Comparison of ENCODE assay signal across 8 mouse cellular contexts in the genomic region with DNA sequence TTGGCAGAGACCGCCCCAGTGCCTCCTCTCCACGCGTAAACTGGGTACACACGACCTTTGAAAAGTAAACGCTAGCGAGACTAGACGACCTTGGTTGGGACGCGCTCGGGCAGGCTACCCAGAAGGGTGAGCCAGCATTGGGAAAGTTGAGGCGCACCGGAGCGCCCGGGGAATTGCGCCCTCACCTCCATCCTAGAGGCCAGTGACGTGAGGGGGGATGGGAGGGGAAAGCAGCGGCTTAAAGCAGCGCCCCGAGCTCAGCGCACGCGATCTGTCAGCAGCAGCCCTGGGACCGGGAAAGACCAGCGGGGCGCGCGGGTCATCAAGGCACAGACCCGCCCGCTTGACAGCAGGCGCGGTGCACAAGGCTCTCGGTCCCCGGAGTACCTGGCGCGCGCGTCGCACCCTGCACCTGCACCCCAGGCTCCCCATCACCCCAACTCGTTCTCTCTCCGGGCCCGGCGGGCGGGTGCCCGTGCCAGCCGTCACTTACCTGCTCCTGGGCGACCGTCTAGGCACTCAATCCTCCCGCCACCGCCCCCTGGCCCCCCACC. TPM values are rescaled to one million over a fixed set of nuclear protein-coding genes. Genes with fewer than 3 reads are reported as not detected.
DNase-seq lines count a peak whose midpoint lies in the region; ATAC-seq and TF ChIP-seq lines count a peak whose summit lies in the region.

No protein-coding gene starts in this region.

- no peaks in the 10 kb centered on the region for H3K9me3 ChIP-seq in megakaryocyte, embryonic 14.5 days
- no peaks in the 10 kb centered on the region for H3K9me3 ChIP-seq in forebrain, embryonic 16.5 days (ENCODE audit: control insufficient read depth, low read length)
- H3K9me3 ChIP-seq in hindbrain, postnatal 0 days (ENCODE audit: low read length): no peaks in the 10 kb centered on the region
- H3K9me3 ChIP-seq in liver, embryonic 12.5 days (replicated peaks): no peaks in the 10 kb centered on the region

- TF ChIP-seq POLR2A in myocyte (IDR thresholded peaks at IDR 0.05; ENCODE audit: insufficient read length, low read depth): no peak

- ATAC-seq in megakaryocyte, adult 5-6 weeks (ENCODE audit: poor library complexity, severe bottlenecking): no peak
- ATAC-seq in forebrain, embryonic 16.5 days: peak; percentile 51; the same call in 1 of the 2 replicates
- ATAC-seq in hindbrain, postnatal 0 days: no peak
- ATAC-seq in liver, embryonic 12.5 days: peak; percentile 55

- peak overlapping the region; percentile 96 for H3K4me3 ChIP-seq in megakaryocyte, embryonic 14.5 days (replicated peaks)
- peak overlapping the region; percentile 71 for H3K4me3 ChIP-seq in forebrain, embryonic 16.5 days (replicated peaks; ENCODE audit: low read length)
- H3K4me3 ChIP-seq in hindbrain, postnatal 0 days (ENCODE audit: low read length): peak overlapping the region; percentile 79
- H3K4me3 ChIP-seq in liver, embryonic 12.5 days: peak overlapping the region; percentile 70
- H3K4me3 ChIP-seq in myocyte: peak overlapping the region; percentile 71

- peaks cover 39% of the 10 kb centered on the region for H3K4me1 ChIP-seq in megakaryocyte, embryonic 14.5 days
- H3K4me1 ChIP-seq in forebrain, embryonic 16.5 days (replicated peaks; ENCODE audit: control insufficient read depth, insufficient read depth, low read length): peaks cover 22% of the 10 kb centered on the region
- 0 out of 2 replicates have a peak, but pooled peaks cover 5% of the 10 kb centered on the region for H3K4me1 ChIP-seq in hindbrain, postnatal 0 days (ENCODE audit: insufficient read depth, low read length)
- H3K4me1 ChIP-seq in liver, embryonic 12.5 days: peaks cover 44% of the 10 kb centered on the region

- H3K9ac ChIP-seq in forebrain, embryonic 16.5 days (replicated peaks; ENCODE audit: low read depth, low read length): peak overlapping the region; percentile 77
- H3K9ac ChIP-seq in hindbrain, postnatal 0 days (replicated peaks; ENCODE audit: low read length): peak overlapping the region; percentile 79
- H3K9ac ChIP-seq in liver, embryonic 12.5 days: peak overlapping the region; percentile 69

- peak; percentile 87 for DNase-seq in adrenal gland, postnatal 14 days
- peak; percentile 51 for DNase-seq in hindbrain, postnatal 0 days (ENCODE audit: low spot score)
- DNase-seq in thymus, postnatal 0 days (ENCODE audit: low spot score): no peak

- peaks cover 48% of the 10 kb centered on the region for H3K79me2 ChIP-seq in myocyte (ENCODE audit: control insufficient read depth, insufficient read depth)

- TF ChIP-seq CTCF in hindbrain, postnatal 0 days (IDR thresholded peaks at IDR 0.05; ENCODE audit: low read depth): no peak

- H3ac ChIP-seq in myocyte (ENCODE audit: control insufficient read depth, insufficient read length): peak overlapping the region; percentile 45

- H3K27me3 ChIP-seq in megakaryocyte, embryonic 14.5 days (replicated peaks): peaks cover 10% of the 10 kb centered on the region
- H3K27me3 ChIP-seq in forebrain, embryonic 16.5 days (replicated peaks; ENCODE audit: control insufficient read depth, insufficient read depth, low read length): no peaks in the 10 kb centered on the region
- no peaks in the 10 kb centered on the region for H3K27me3 ChIP-seq in hindbrain, postnatal 0 days (ENCODE audit: insufficient read depth, low read length)
- H3K27me3 ChIP-seq in liver, embryonic 12.5 days (replicated peaks): peaks cover 14% of the 10 kb centered on the region
- no peaks in the 10 kb centered on the region for H3K27me3 ChIP-seq in myocyte (ENCODE audit: control insufficient read depth, insufficient read depth, insufficient read length)

- peaks cover 11% of the 10 kb centered on the region for H3K36me3 ChIP-seq in megakaryocyte, embryonic 14.5 days (replicated peaks; ENCODE audit: low read length)
- H3K36me3 ChIP-seq in forebrain, embryonic 16.5 days (ENCODE audit: control insufficient read depth, insufficient read depth): no peaks in the 10 kb centered on the region
- no peaks in the 10 kb centered on the region for H3K36me3 ChIP-seq in hindbrain, postnatal 0 days (ENCODE audit: insufficient read depth, low read length)
- 0 out of 2 replicates have a peak, but pooled peaks cover 7% of the 10 kb centered on the region for H3K36me3 ChIP-seq in liver, embryonic 12.5 days
- no peaks in the 10 kb centered on the region for H3K36me3 ChIP-seq in myocyte (ENCODE audit: control insufficient read depth, insufficient read depth)

- WGBS in forebrain, embryonic 16.5 days: under 1% methylated on average over 39 of the region's 49 CpGs
- under 1% methylated on average over 31 of the region's 49 CpGs for WGBS in hindbrain, postnatal 0 days
- 6% methylated on average over 42 of the region's 49 CpGs for WGBS in liver, embryonic 12.5 days (ENCODE audit: insufficient replicate concordance)

- H3K4me2 ChIP-seq in forebrain, embryonic 16.5 days (ENCODE audit: low read length): peak overlapping the region; percentile 98
- peak overlapping the region; percentile 100 for H3K4me2 ChIP-seq in hindbrain, postnatal 0 days (ENCODE audit: low read depth, low read length)
- H3K4me2 ChIP-seq in liver, embryonic 12.5 days: peak overlapping the region; percentile 97
- H3K4me2 ChIP-seq in myocyte (ENCODE audit: low read depth): peak overlapping the region; percentile 96

- H3K27ac ChIP-seq in forebrain, embryonic 16.5 days (ENCODE audit: low read length): peak overlapping the region; percentile 75
- H3K27ac ChIP-seq in hindbrain, postnatal 0 days: peak overlapping the region; percentile 84
- H3K27ac ChIP-seq in liver, embryonic 12.5 days: no peak overlapping the region; the same call in 1 of the 2 replicates

TF ChIP-seq in myocyte, 11 proteins besides CTCF, POLR2A, EP300 and RAD21:
- TF ChIP-seq REST (IDR thresholded peaks at IDR 0.05; ENCODE audit: insufficient read depth, insufficient read length): no peak
- peak in 1 of 3 experiments; percentile 17 for TF ChIP-seq MYOD1 (IDR thresholded peaks at IDR 0.05; ENCODE audit: control insufficient read depth in 1 of 3, insufficient read length in 2 of 3, low read depth in 2 of 3)
- TF ChIP-seq USF1 (IDR thresholded peaks at IDR 0.05; ENCODE audit: low read depth): no peak

RNA-seq across cellular contexts. Expression of a gene that starts 0.4 kb away (rescaled TPM):
- 0.90 and 3.9 TPM in 2 replicates for polyA plus RNA-seq in megakaryocyte, embryonic 14.5 days (2012; ENCODE audit: insufficient read depth, low replicate concordance)
- total RNA-seq in megakaryocyte, adult 5-6 weeks (2015): 1.8 and 2.1 TPM in 2 replicates
- total RNA-seq in megakaryocyte, adult 5-6 weeks (2017): 2.3 and 6.6 TPM in 2 replicates
- 128 and 149 TPM in 2 replicates for total RNA-seq in adrenal gland, postnatal 14 days (2021)
- polyA plus RNA-seq in forebrain, embryonic 16.5 days (2015; fragmentation: Nextera tagmentation; extraction: Ambion mirVana): 37.5 and 40.7 TPM in 2 replicates
- total RNA-seq in hindbrain, postnatal 0 days (2014; rRNA removed): 38.7 and 51.5 TPM in 2 replicates
- polyA plus RNA-seq in hindbrain, postnatal 0 days (2015; fragmentation: Nextera tagmentation; extraction: Ambion mirVana): 19.5 and 20.8 TPM in 2 replicates
- polyA plus RNA-seq in liver, embryonic 12.5 days (2016; fragmentation: Nextera tagmentation; extraction: Ambion mirVana): 12.3 and 14.0 TPM in 2 replicates
- 25.4 TPM for polyA plus RNA-seq in myocyte (2012; fragmentation: generic; extraction: Trizol)
- polyA plus RNA-seq in thymus, postnatal 0 days (2015; fragmentation: Nextera tagmentation; extraction: Ambion mirVana): 9.3 and 10.0 TPM in 2 replicates

Comparison
In these comparisons a context has a peak if more than half of its experiments do, and no peak if none do; other contexts are left out.
1. ATAC-seq: peak in forebrain, embryonic 16.5 days (single experiment) and liver, embryonic 12.5 days (single experiment); none in megakaryocyte, adult 5-6 weeks (single experiment) and hindbrain, postnatal 0 days (single experiment).
2. Peak in every context shown above with its lines, with median percentiles within 50 percentile points of each other: H3K4me3 ChIP-seq, H3K4me2 ChIP-seq and H3K9ac ChIP-seq.